Mouse (Mus musculus) forelimb bud, embryonic 11.5 days (tissue): ENCODE results near the gene Plxna4.
"Not testable (repeated sequence)": the region's sequence is repeated elsewhere in the genome, so short reads cannot be mapped to it uniquely, and the experiment has no call there.

Experiments
- DNase-seq: peaks from one replicate; pipeline ENCODE4 v3.0.0-alpha.2; 2012; ENCODE audit warnings: low read depth, low spot score

The Plxna4 gene

GRCm38 (mm10) chr6:32544021-32544420, 44.0 kb downstream of the Plxna4 start:
- no peak for DNase-seq

- DNase-seq: no peak
Observed at GRCm38 (mm10) chr6:32540155-32540554, 47.8 kb downstream of the Plxna4 start.

- no peak for DNase-seq
Observed at GRCm38 (mm10) chr6:32533962-32534740, 53.8 kb downstream of the Plxna4 start.

- no peak for DNase-seq
Observed at GRCm38 (mm10) chr6:32528081-32528570, 59.9 kb downstream of the Plxna4 start.

- DNase-seq: no peak
Observed at GRCm38 (mm10) chr6:32527518-32527917, 60.5 kb downstream of the Plxna4 start.

DNA sequence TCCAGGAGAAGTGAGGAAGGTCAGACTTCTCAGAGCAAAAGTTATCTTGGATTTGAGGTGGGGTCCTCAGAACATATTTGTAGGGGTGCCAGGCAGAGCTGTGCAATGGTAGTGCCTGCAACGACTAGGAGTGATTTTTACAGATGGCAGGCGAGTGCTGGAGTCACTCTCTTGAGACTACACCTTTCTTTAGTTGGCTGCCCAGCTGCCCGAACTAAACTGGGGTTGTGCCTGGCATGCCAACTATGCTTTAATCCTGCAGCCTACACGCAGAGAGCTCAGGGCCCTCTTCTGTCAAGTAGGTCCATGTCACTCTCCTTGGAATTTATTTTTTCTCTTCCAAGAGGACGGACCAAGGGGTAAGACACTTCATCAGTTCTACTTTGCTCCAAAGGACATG, 61.2 kb downstream of the Plxna4 start:
- no peak for DNase-seq

GRCm38 (mm10) chr6:32520097-32520496, 67.9 kb downstream of the Plxna4 start:
- DNase-seq: no peak

- no peak for DNase-seq
Observed at GRCm38 (mm10) chr6:32518617-32519016, 69.4 kb downstream of the Plxna4 start.

DNA sequence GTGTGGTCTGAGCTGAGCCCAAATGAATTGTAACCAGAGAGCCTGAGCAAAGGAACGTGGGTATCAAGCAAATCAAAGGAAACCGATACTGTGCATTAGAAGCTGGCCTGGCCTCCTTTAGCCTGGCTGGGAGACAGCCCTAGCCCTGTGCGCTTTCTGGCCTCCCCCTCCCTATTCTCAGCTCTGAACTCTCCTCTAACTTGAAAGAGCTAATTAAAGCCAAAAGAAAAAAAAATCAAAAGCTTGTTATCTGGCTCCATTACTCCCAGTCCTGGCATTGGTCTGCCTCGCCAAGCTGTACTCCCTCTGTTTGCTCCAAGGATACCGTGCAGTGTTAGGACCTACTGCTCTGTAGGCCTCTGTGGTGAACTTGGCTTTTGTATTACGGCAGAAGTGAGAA, 73.9 kb downstream of the Plxna4 start:
- DNase-seq: no peak

GRCm38 (mm10) chr6:32512010-32512409, 76.0 kb downstream of the Plxna4 start:
- DNase-seq: no peak

DNA sequence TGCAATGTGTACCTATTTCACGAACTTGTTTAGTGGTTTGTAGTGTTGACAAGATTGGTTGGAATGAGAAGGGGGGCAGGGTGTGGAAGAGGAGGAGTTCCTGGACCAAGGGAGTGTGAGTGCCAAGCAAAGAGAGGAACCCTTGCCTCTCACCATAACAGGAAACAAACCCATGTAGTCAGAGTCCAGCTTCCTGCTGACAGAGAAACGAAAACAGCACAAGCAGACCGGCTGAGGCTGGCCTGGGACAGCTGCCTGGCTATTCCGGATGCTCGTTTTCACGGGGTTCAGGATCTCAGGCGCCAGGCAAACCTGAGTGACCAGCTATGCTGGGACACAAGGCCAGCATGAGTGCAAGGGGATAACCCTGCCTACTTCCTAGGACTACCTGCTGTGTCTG, 77.1 kb downstream of the Plxna4 start:
- no peak for DNase-seq

DNA sequence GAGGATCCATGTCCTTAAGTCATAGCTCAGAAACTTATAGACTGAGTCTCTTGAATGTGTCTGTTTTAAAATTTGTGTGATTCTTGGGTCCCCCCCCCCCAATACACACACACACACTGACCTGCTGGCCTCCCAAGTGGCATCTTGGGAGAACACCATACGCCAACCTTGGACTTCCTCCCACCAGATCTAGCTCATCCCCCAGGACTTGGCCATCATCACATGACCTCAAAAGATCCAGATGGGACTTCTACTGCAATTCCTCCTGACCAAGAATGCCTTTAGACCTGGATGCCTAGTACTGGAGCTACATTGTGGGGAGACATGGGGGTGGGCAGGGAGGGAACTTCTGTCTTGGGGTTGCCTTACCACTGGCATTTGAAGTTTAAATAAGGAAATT, 77.5 kb downstream of the Plxna4 start:
- no peak for DNase-seq

- DNase-seq: no peak
Observed at GRCm38 (mm10) chr6:32509046-32509445, 78.9 kb downstream of the Plxna4 start.

- DNase-seq: no peak
Observed at GRCm38 (mm10) chr6:32504963-32505362, 83.0 kb downstream of the Plxna4 start.

GRCm38 (mm10) chr6:32501186-32501585, 86.8 kb downstream of the Plxna4 start:
- not testable (repeated sequence) for DNase-seq

- no peak for DNase-seq
Observed at GRCm38 (mm10) chr6:32498106-32498505, 89.9 kb downstream of the Plxna4 start.

- DNase-seq: peak; percentile 83
Observed at GRCm38 (mm10) chr6:32496109-32496508, 91.9 kb downstream of the Plxna4 start.

DNA sequence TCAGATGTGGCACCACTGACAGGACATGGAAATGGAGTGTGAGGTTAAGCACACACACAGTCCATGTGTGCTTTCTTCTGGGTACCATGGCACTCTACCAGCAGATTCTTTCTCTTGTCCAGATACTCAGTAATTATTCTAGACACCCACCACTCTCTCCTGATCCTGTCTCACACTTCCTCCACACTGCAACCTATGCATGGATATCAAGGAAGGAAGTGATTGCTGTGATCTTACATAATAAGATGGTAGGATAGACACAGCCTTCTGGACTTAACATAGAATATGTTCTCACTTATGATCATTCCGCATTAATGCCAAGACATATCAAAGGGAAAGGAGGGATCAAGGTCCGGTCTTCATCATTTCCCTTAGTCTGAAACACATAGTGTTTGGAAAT, 92.5 kb downstream of the Plxna4 start:
- no peak for DNase-seq

DNA sequence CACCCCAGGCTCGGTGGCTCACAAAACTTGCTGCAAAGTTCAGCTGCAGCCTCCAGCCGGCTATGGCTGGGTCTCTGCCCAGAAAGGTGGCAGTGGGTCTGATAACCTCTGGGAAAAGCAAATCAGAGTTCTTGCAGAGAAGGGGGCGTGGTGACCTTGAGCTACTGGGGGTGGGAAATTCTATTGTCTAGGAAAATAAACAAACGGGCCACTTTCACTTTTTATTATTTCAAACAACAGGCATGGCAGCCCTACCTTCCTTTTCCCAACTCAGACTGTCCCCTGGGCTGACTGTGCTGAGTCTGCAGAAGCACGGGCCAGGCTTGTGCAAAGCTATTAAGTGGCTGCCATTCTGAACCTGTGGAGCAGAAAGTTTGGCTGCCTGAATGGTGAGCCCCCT, 94.4 kb downstream of the Plxna4 start:
- no peak for DNase-seq

DNA sequence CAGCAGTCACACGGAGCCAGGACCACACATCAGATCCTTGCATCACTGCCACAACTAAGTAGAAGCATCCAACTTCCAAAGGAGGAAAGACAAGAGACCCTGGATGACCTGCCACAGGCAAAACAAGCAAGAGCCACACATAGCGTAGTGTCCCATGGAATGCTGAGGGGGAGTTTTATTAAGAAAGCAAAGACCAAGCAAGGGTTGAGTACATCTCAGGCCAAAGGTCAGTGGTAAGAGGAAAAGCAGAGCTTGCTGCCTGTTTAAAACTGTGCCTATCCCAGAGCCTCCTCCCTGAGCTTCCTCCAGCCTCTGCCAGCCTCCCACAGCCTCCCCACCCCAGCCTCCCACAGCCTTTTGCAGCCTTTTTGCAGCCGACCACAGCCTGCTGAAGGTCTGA, 100.9 kb downstream of the Plxna4 start:
- DNase-seq: no peak

GRCm38 (mm10) chr6:32482469-32482868, 105.5 kb downstream of the Plxna4 start:
- DNase-seq: no peak

GRCm38 (mm10) chr6:32480741-32481140, 107.3 kb downstream of the Plxna4 start:
- no peak for DNase-seq

DNA sequence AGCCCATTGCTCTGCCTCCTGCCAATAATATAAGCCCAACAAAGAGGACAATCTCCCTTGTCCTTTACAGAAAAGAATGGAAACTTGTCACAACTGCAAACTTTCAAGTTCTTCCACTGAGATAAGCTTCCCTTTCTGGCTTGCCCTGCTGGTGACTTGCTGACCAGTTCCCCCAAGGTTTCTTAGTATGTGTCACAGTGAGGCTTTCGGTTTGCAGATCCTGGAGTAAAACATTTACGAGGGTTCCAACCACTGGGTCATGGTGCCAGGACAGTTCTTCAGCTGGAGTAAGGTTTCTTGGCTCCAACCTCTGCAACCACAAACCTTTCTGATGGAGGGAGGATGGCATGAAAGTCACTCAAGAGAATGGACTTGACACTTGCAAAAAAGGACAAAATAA, 108.2 kb downstream of the Plxna4 start:
- DNase-seq: no peak
